Mouse (Mus musculus): ENCODE data around the gene Cyp3a25. TPM values are rescaled to one million over a fixed set of nuclear protein-coding genes. Genes with fewer than 3 reads are reported as not detected.

Gene Cyp3a25
- polyA plus RNA-seq (2012; rRNA removed) = not detected in 2 replicates

GRCm38 (mm10) chr5:146009509-146009908 lies at the start of gene Cyp3a25:
Gene Cyp3a25, minus strand, starts transcription at chr5:146009618.

Other genes starting within 250 kb of the Cyp3a25 start
- not detected in 2 replicates for gene Cyp3a44, start 203.7 kb downstream of the Cyp3a25 start, polyA plus RNA-seq (2012; rRNA removed)
- 0.07 TPM in 1 of 2 replicates, not detected in the other for gene Cyp3a11, start 129.7 kb downstream of the Cyp3a25 start, polyA plus RNA-seq (2012; rRNA removed)
- not detected in 2 replicates for gene Cyp3a59, start 69.6 kb upstream of the Cyp3a25 start, polyA plus RNA-seq (2012; rRNA removed)
- gene Gm5565, start 150.9 kb upstream of the Cyp3a25 start, polyA plus RNA-seq (2012; rRNA removed) = not detected in 2 replicates
- gene Gm6309, start 161.1 kb upstream of the Cyp3a25 start, polyA plus RNA-seq (2012; rRNA removed) = not detected in 2 replicates
- gene 1700001J03Rik, start 175.7 kb upstream of the Cyp3a25 start, polyA plus RNA-seq (2012; rRNA removed) = 0.44 and 1.0 TPM in 2 replicates
- 15.2 and 16.8 TPM in 2 replicates for gene Rnf6, start 211.9 kb upstream of the Cyp3a25 start, polyA plus RNA-seq (2012; rRNA removed)
- 54.3 and 54.9 TPM in 2 replicates for gene Cdk8, start 221.6 kb upstream of the Cyp3a25 start, polyA plus RNA-seq (2012; rRNA removed)

All from ovary, adult 2 months (tissue).